Mouse (Mus musculus): ENCODE data around the gene Gm19410.

Gm19410 gene

GRCm38 (mm10) chr8:35765499-35766193 is at the start of gene Gm19410:
Gm19410 (plus strand) TSS chr8:35765790.
- DNase-seq = peak; percentile 48

GRCm38 (mm10) chr8:35730776-35731175 is 34.8 kb upstream of the Gm19410 start:
- no peak for DNase-seq

GRCm38 (mm10) chr8:35735438-35735837 is 30.2 kb upstream of the Gm19410 start:
- DNase-seq = no peak

GRCm38 (mm10) chr8:35756202-35756601 is 9.4 kb upstream of the Gm19410 start:
- DNase-seq = no peak

- no peak for DNase-seq
Measured at GRCm38 (mm10) chr8:35765020-35765419, 570 bp upstream of the Gm19410 start.

GRCm38 (mm10) chr8:35773508-35773907 is 7.9 kb downstream of the Gm19410 start:
- DNase-seq = no peak

Data from right cerebral cortex, postnatal 14 days (tissue).